ENCODE assay signal across 31 mouse cellular contexts in the genomic region with DNA sequence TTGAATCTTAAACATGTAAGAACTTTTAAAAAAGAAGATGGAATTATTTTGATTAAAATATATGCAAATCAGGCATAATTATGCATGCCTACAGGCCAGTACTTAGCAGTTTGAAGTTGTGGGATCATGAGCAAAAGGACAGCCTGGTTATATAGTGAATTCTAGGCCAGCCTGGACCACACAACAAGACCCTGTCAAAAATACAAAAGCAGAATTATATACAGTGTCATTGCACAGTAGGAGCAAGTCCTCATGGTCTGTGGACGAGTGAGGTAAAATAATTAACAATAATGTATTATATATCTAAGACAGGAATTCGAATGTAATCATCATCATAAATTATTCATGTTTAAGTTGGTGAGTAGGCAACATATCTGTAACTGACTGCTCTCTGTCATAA.
"Had no signal": no experiment of that assay in that cellular context is flagged by ENCODE, and none has a peak within 500 bp of the region (broad histone marks: within the 10 kb centered on the region; RNA-seq: fewer than 3 reads in every experiment).

No protein-coding gene starts in this region.

- DNase-seq: left cerebral cortex, postnatal 4 days; liver; liver, embryonic 13.5 days; liver, postnatal 0 days; lung, adult 18-20 months; lung, adult 2 months; lung, embryonic 14.5 days; lung, postnatal 10 days; lung, postnatal 14 days; lung, postnatal 36 days; lung, postnatal 4 days; midbrain, embryonic 14.5 days had no signal

- H3K4me2 ChIP-seq: limb, embryonic 12.5 days; limb, embryonic 13.5 days; limb, embryonic 15.5 days; liver, embryonic 11.5 days; liver, embryonic 12.5 days; liver, embryonic 13.5 days; liver, embryonic 15.5 days; lung, embryonic 14.5 days; lung, embryonic 15.5 days; midbrain, embryonic 11.5 days; midbrain, embryonic 12.5 days; midbrain, embryonic 13.5 days; midbrain, embryonic 15.5 days had no signal

- H3K4me3 ChIP-seq: limb, embryonic 10.5 days; limb, embryonic 12.5 days; limb, embryonic 13.5 days; limb, embryonic 15.5 days; liver, embryonic 12.5 days; liver, embryonic 13.5 days; liver, embryonic 15.5 days; lung, embryonic 15.5 days; megakaryocyte, embryonic 14.5 days; midbrain, embryonic 10.5 days; midbrain, embryonic 12.5 days; midbrain, embryonic 13.5 days; midbrain, embryonic 15.5 days; myocyte had no signal

- H3K27ac ChIP-seq: limb, embryonic 10.5 days; limb, embryonic 12.5 days; limb, embryonic 13.5 days; limb, embryonic 15.5 days; liver, embryonic 12.5 days; liver, embryonic 13.5 days; liver, embryonic 14.5 days; liver, embryonic 15.5 days; lung, embryonic 15.5 days; macrophage; midbrain, embryonic 10.5 days; midbrain, embryonic 12.5 days; midbrain, embryonic 13.5 days; midbrain, embryonic 15.5 days had no signal

- ATAC-seq: liver, embryonic 12.5 days; liver, postnatal 0 days; lung, postnatal 0 days; midbrain, embryonic 13.5 days; midbrain, embryonic 15.5 days; midbrain, embryonic 16.5 days had no signal

- H3K9me3 ChIP-seq: limb, embryonic 10.5 days; limb, embryonic 12.5 days; limb, embryonic 13.5 days; limb, embryonic 15.5 days; liver, embryonic 12.5 days; liver, embryonic 13.5 days; liver, embryonic 15.5 days; lung, embryonic 15.5 days; megakaryocyte, embryonic 14.5 days; midbrain, embryonic 10.5 days; midbrain, embryonic 12.5 days; midbrain, embryonic 13.5 days; midbrain, embryonic 15.5 days had no signal

- H3K27me3 ChIP-seq: limb, embryonic 12.5 days; limb, embryonic 13.5 days; limb, embryonic 15.5 days; liver, embryonic 12.5 days; liver, embryonic 13.5 days; liver, embryonic 15.5 days; lung, embryonic 15.5 days; megakaryocyte, embryonic 14.5 days; midbrain, embryonic 12.5 days; midbrain, embryonic 13.5 days; midbrain, embryonic 15.5 days had no signal

- H3K36me3 ChIP-seq: limb, embryonic 10.5 days; limb, embryonic 12.5 days; limb, embryonic 13.5 days; limb, embryonic 15.5 days; liver, embryonic 12.5 days; liver, embryonic 13.5 days; liver, embryonic 15.5 days; lung, embryonic 15.5 days; midbrain, embryonic 10.5 days; midbrain, embryonic 12.5 days; midbrain, embryonic 13.5 days; midbrain, embryonic 15.5 days had no signal

- H3K4me1 ChIP-seq: limb, embryonic 10.5 days; limb, embryonic 12.5 days; limb, embryonic 13.5 days; limb, embryonic 15.5 days; liver, embryonic 12.5 days; liver, embryonic 13.5 days; liver, embryonic 15.5 days; lung, embryonic 15.5 days; megakaryocyte, embryonic 14.5 days; midbrain, embryonic 10.5 days; midbrain, embryonic 12.5 days; midbrain, embryonic 13.5 days; midbrain, embryonic 15.5 days had no signal

- H3K9ac ChIP-seq: limb, embryonic 12.5 days; limb, embryonic 13.5 days; limb, embryonic 15.5 days; liver, embryonic 12.5 days; liver, embryonic 13.5 days; liver, embryonic 14.5 days; liver, embryonic 15.5 days; liver, postnatal 0 days; lung, embryonic 14.5 days; lung, embryonic 15.5 days; midbrain, embryonic 12.5 days; midbrain, embryonic 13.5 days; midbrain, embryonic 15.5 days had no signal
